Mouse (Mus musculus): ENCODE data around the gene Phkg1.
"Not testable (repeated sequence)": the region's sequence is repeated elsewhere in the genome, so short reads cannot be mapped to it uniquely, and the experiment has no call there.

Phkg1 gene

DNA sequence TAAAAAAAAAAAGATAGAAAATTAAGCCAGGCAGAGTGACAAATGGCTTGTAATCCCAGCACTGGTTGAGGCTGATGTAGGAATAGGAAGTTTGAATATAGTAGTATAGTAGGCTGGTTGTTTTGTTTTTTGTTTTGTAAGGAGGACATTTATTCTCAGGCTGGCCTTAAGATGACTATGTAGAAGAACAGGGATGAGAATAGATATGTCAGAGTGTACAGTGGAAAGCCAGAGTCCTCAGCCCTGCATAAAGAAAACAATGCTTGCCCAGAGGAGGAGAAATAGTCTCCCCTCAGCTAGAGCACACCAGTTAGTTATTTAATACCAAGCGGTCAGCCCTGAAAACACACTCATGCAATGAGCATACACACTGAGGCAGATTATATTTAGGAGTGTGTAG lies at the start of gene Phkg1:
Phkg1 (minus strand) TSS at position 101 of the 400 bp plus-strand sequence.
- no peak for DNase-seq (ENCODE audit: low read depth, low spot score)

- no peak for DNase-seq (ENCODE audit: low read depth, low spot score)
These were observed 49.2 kb upstream of the Phkg1 start for GRCm38 (mm10) chr5:129947528-129948033.

DNA sequence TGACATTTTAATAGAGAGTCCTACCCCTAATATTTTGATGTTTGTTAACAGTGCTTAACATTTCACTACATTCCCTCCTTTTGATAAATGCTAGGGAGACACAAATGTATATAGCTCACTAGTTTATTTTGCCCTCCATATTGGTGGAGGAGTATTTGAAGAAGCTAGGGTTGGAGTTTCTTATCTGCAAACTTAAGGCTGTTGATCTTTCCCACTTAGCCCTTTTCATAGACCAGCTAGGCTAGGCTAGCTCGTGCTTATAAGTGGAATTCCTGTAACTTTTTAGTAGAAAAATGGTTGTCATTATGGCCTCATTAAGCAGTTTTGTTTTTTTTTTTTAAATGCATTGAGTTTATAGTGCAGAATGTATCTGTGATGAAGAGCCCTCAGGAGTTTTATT lies 45.1 kb upstream of the Phkg1 start:
- DNase-seq (ENCODE audit: low read depth, low spot score): no peak

GRCm38 (mm10) chr5:129942073-129942939 lies 44.0 kb upstream of the Phkg1 start:
- peak; percentile 19 for DNase-seq (ENCODE audit: low read depth, low spot score)

DNA sequence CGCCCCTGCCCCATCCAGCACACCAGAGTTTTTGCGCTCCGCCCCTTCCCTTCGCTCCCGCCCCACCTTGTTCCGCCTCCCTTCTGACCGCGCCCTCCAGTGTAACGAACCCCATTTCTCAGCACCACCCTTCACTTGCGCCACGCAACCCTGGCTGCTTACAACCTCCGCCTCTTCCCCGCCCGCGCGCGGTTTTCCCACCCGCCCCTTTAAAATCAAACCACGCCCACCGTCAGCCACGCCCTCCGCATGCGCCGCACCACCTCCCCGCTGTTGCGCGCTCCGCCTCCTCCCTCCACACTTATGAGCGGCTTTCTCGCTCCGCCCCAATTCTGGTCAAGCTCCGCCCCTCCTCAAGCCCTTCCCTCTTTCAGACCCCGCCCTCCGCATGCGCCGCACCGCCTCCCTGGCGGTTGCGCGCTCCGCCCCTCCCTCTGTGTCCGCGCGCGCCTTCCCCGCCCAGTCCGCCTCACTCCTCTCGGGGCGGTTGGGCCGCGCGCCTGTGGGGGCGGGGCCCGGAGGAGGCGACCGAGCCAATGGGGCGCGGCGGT lies 43.2 kb upstream of the Phkg1 start, which contains the start of gene Vkorc1l1:
Vkorc1l1 (plus strand) TSS at position 476 of the 551 bp plus-strand sequence.
- peak; percentile 100 for DNase-seq (ENCODE audit: low read depth, low spot score)

GRCm38 (mm10) chr5:129940736-129941494 lies 42.6 kb upstream of the Phkg1 start:
- DNase-seq (ENCODE audit: low read depth, low spot score): no peak

DNA sequence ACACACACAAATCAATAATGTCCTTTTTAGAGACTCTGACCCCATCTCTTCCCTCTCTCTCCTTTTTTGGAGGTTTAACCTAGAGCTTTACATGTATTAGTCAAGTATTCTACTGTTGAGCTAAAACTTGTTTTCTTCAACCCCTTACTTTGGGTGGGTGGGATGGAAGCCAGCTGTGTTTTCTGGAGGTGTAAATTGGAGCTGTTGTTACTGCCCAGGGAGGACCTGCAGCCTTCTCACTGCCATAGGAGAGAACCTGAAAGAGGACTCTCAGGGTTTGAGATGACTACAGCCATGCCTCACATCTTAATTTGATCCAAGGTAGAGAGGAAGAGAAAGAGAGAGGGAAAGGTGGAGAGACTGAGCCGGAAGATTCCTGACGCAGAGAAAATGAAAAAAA lies 41.9 kb upstream of the Phkg1 start:
- DNase-seq (ENCODE audit: low read depth, low spot score): no peak

DNA sequence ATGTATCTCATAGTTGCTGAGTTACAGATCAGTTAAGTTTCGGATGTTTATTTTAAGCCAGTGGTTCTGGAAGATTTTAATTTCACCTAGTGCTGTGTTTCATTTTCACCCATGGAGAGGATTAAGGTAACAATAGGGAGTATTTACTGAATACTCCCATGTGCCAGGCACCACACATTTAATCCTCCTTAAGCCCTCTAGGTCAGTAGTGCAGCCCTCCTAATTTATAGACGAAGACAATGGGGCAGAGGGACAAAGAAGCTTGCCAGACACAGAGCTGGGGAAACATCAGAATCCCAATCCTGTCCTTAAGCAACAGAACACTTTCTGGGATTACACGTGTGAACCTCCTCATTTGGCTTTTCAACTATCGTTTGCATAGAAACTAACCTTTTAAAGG lies 38.6 kb upstream of the Phkg1 start:
- no peak for DNase-seq (ENCODE audit: low read depth, low spot score)

GRCm38 (mm10) chr5:129929924-129930855 lies 31.8 kb upstream of the Phkg1 start:
- no peak for DNase-seq (ENCODE audit: low read depth, low spot score)

- DNase-seq (ENCODE audit: low read depth, low spot score): no peak
These were observed 27.6 kb upstream of the Phkg1 start for GRCm38 (mm10) chr5:129925933-129926332.

GRCm38 (mm10) chr5:129924820-129925452 lies 26.6 kb upstream of the Phkg1 start:
- no peak for DNase-seq (ENCODE audit: low read depth, low spot score)

DNA sequence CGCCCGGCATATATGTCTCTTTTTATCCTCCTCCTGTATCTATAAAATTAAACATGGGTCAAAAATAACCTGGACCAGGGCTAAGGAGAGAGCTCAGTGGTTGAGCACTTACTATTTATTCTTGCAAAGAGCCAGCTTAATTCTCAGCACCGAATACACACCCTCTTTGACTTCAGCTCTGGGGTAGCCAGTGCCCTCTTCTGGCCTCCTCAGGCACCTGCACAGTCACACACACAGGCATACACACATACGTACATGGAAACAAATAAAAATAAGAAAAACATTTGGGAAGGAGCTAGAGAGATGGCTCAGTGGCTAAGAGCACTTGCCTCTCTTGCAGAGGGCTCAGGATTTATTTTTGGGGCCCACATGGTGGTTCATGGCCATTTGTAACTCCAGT lies 23.6 kb upstream of the Phkg1 start:
- no peak for DNase-seq (ENCODE audit: low read depth, low spot score)

DNA sequence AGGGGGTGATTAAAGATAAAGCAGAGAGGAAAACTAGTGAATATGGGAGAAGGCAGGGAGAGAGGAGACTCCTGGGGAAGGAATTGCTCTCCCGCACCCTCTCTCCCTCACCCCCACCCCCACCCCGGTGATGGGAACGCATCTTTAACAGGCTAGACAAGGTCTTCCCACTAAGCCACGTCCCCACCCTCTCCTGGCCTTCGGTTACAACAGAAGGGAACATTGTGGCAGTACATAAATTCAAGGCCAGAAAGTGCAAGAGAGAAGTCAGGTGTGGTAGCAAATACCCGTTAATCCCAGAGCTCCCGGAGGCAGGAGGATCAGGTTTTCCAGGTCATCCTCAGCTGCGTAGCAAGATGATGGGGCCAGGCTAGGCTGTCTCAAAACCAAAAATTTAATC lies 21.0 kb upstream of the Phkg1 start:
- DNase-seq (ENCODE audit: low read depth, low spot score): no peak

DNA sequence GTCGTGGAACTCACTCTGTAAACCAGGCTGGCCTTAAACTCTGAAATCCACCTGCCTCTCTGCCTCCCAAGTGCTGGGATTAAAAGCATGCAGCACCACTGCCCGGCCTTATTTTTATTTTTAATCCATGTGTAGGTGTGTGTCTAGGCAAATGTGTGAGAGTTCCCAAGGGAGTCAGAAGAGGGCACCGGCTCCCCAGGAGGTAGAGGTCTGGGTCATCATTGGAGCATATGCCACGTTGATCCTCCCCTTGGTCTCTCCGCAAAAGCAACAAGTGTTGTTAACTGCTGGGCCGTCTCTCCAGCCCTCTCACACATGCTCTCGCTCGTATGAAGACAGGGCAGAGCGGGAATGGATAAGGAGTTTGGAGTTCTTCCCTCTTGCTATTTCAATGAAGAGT lies 20.4 kb upstream of the Phkg1 start:
- no peak for DNase-seq (ENCODE audit: low read depth, low spot score)

GRCm38 (mm10) chr5:129918065-129918651 lies 19.8 kb upstream of the Phkg1 start:
- no peak for DNase-seq (ENCODE audit: low read depth, low spot score)

DNA sequence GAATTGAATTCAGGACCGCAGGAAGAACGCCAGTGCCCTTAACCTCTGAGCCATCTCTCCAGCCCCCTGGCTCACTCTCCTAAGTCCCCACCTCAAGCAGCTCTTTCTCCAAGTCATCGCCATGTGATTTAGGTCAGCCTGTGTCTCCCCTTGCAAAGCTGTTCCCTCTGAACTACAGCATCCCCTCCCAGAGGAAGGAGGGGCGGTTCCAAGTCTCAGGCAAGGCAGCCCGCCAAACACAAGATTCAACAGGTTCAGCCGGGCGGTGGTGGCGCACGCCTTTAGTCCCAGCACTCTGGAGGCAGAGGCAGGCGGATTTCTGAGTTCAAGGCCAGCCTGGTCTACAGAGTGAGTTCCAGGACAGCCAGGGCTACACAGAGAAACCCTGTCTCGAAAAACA lies 17.1 kb upstream of the Phkg1 start:
- not testable (repeated sequence) for DNase-seq (ENCODE audit: low read depth, low spot score)

DNA sequence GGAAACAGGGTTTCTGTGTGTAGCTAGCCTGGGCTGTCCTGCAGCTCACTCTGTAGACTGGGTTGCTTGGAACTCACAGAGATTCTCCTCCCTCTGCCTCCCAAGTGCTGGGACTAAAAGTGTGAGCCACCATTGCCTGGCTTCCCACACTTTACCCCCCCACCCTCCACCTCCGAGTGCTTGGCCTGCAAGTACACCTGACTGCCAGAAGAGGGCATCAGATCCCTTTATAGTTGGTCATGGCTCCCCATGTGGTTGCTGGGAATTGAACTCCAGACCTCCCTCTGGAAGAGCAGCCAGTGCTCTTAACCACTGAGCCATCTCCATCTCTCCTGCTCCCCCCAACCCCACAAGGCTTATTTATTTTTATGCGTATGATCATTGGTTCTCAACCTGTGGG lies 15.7 kb upstream of the Phkg1 start:
- DNase-seq (ENCODE audit: low read depth, low spot score): peak; percentile 46

GRCm38 (mm10) chr5:129909591-129909990 lies 11.2 kb upstream of the Phkg1 start:
- DNase-seq (ENCODE audit: low read depth, low spot score): no peak

DNA sequence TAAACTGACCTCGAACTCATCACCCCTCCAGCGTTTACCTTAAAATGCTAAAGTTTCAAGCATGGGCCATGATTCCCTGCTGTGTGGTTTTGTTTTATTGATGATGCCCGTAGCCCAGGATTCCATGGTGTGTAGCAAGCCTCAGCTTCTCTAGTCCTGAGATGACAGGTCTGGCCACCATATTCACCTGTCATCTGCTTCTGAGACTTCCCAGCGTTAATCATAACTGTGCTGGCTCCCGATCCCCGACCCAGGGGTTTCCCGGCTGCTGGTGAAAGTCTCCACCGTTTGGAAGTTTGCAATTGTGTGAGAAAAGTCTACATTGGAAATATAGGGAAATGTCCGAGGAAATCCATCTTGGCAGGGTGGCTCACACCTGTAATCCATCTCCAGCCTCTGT lies 10.8 kb upstream of the Phkg1 start:
- no peak for DNase-seq (ENCODE audit: low read depth, low spot score)

GRCm38 (mm10) chr5:129908242-129908965 lies 10.1 kb upstream of the Phkg1 start, which contains the start of gene Nupr1l:
Gene Nupr1l, plus strand, starts transcription at chr5:129908540.
- DNase-seq (ENCODE audit: low read depth, low spot score): peak; percentile 95

Measured in forelimb bud, embryonic 11.5 days (tissue).